Mouse (Mus musculus): Measurements from ENCODE around the gene Gpatch3.

Gene Gpatch3

GRCm38 (mm10) chr4:133584059-133584951 is 9.8 kb downstream of the Gpatch3 start, which contains the start of gene Gpn2:
Gpn2 (plus strand) TSS chr4:133584362.
- DNase-seq: peak; percentile 86 to 91

- DNase-seq: peak; percentile 81 to 86
These were observed 18.0 kb downstream of the Gpatch3 start for GRCm38 (mm10) chr4:133592570-133592969.

- DNase-seq: no peak
These were observed 21.0 kb downstream of the Gpatch3 start for GRCm38 (mm10) chr4:133595538-133595937.

- no peak for DNase-seq
These were observed 21.5 kb downstream of the Gpatch3 start for GRCm38 (mm10) chr4:133596084-133596483.

GRCm38 (mm10) chr4:133598616-133599015 is 24.1 kb downstream of the Gpatch3 start:
- no peak for DNase-seq

GRCm38 (mm10) chr4:133599116-133599515 is 24.6 kb downstream of the Gpatch3 start:
- no peak for DNase-seq

- DNase-seq: peak; percentile 91 to 95
These were observed 25.1 kb downstream of the Gpatch3 start for GRCm38 (mm10) chr4:133599571-133600073.

GRCm38 (mm10) chr4:133600306-133600705 is 25.8 kb downstream of the Gpatch3 start:
- DNase-seq: no peak

GRCm38 (mm10) chr4:133601721-133602218 is 27.2 kb downstream of the Gpatch3 start, which contains the start of gene Sfn:
Sfn (minus strand) TSS chr4:133602168.
- peak; percentile 84 to 89 for DNase-seq

GRCm38 (mm10) chr4:133603056-133603455 is 28.5 kb downstream of the Gpatch3 start:
- DNase-seq: no peak

- DNase-seq: peak in 1 of 2 experiments; percentile 22
These were observed 29.6 kb downstream of the Gpatch3 start for GRCm38 (mm10) chr4:133604175-133604574.

GRCm38 (mm10) chr4:133604856-133605255 is 30.3 kb downstream of the Gpatch3 start:
- no peak for DNase-seq

GRCm38 (mm10) chr4:133605330-133605729 is 30.8 kb downstream of the Gpatch3 start:
- peak in 1 of 2 experiments; percentile 45 for DNase-seq

GRCm38 (mm10) chr4:133607284-133607683 is 32.7 kb downstream of the Gpatch3 start:
- no peak for DNase-seq

GRCm38 (mm10) chr4:133609719-133610118 is 35.2 kb downstream of the Gpatch3 start:
- DNase-seq: peak; percentile 92 to 93

GRCm38 (mm10) chr4:133611815-133612214 is 37.3 kb downstream of the Gpatch3 start:
- no peak for DNase-seq

GRCm38 (mm10) chr4:133612416-133612815 is 37.9 kb downstream of the Gpatch3 start:
- DNase-seq: no peak

- DNase-seq: no peak
These were observed 38.5 kb downstream of the Gpatch3 start for GRCm38 (mm10) chr4:133613026-133613425.

- no peak for DNase-seq
These were observed 39.3 kb downstream of the Gpatch3 start for GRCm38 (mm10) chr4:133613867-133614266.

GRCm38 (mm10) chr4:133614274-133614761 is 39.8 kb downstream of the Gpatch3 start:
- DNase-seq: no peak

- DNase-seq: peak in 1 of 2 experiments; percentile 35
These were observed 40.9 kb downstream of the Gpatch3 start for GRCm38 (mm10) chr4:133615416-133615815.

- DNase-seq: no peak
These were observed 43.4 kb downstream of the Gpatch3 start for GRCm38 (mm10) chr4:133617936-133618335.

GRCm38 (mm10) chr4:133619473-133620136 is 45.1 kb downstream of the Gpatch3 start:
- DNase-seq: no peak
